Mouse (Mus musculus) left cerebral cortex, postnatal 4 days (tissue): Measurements from ENCODE around the gene Edar. TPM values are rescaled to one million over a fixed set of nuclear protein-coding genes. Genes with fewer than 3 reads are reported as not detected.

Experiments
- DNase-seq: peaks from one replicate; pipeline ENCODE4 v3.0.0-alpha.2; 2022
- intact Hi-C: fragments of 180-260 bp; cut with DNase I; formaldehyde crosslinking; loops from one replicate; pipeline ENCODE4 v1.15.1; 2025
- total RNA-seq, 2 experiments: library from RNA; stranded (reverse); gene quantifications; 2 replicates each; pipeline ENCODE4 v1.2.3; 2021

Edar gene
- total RNA-seq, 2 experiments from 2014 or later: 0.24 to 0.28 TPM

DNA sequence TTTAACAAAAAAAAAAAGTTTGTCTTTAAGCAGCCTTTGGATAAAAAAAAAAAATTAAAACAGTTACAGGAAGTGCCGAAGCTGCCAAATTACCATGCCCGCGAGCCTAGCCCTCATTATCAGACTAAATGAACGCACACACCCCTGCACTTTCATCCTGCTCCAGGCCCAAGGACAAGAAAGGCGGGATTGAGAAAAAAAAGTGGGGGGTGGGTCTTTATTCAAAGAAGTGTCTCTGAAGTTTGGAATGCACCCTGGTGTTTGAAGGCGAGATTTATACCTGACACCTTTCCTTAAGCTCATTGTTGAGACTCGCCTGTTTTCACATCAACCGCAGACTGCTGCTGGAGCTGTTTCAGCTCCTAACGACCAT lies 23.4 kb downstream of the Edar start:
- no peak for DNase-seq
- intact Hi-C loops: no loop called here

DNA sequence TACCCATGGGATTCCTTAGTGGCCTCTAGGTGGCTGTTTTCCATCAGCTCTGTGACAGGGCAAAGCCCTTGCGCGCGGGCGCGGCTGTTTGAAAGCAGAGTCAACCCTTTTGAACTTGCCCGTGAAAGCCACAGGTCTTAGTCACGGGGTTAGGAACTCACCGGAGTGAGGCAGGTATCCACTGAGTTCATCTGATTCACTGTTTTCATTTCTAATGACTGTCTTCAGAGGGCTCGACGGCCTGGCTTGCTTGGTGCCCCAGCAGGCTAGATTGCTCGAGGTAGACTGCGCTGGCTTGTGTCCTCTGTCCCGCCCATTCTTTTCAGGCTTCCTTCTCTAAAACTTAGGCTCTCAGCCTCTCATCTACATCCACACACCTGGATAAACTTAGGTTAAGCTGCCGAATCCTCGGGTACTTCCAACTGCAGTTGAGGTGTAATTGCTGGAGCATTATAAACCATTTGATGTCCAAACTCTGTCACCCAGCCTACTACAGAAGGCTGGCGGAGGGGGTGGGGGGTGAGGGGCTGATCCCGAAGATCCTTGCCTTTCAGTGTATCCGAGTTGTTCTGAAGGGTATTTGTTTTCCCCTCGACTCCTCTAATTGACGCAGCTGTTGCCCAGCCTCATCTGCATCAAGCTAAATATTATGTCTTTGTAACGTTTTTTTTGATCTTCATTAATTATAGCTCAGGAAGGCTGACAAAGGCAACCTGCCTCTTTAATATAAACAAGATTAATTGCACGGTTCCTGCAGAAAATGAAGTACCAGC lies 24.0 kb downstream of the Edar start:
- no peak for DNase-seq
- intact Hi-C loops: no loop called here

DNA sequence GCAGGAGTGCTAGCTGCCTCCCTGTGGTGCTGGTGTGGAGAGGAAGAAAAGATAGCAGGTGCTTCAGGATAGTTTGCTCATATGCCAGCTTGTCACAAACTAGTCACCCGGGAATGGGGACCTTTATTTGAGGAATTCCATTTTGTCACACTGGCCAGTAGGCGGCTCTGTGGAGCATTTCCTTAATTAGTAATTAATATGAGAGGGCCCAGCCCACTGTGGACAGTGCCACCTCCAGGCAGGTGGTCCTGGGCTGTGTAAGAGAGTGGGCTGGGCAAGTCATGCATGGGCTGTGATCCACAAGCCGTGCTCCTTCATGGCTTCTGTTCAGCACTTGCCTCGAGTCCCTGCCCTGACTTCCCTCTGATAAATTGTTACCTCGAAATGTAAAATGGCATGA lies 26.7 kb downstream of the Edar start:
- DNase-seq: no peak
- intact Hi-C loops: no loop called here

DNA sequence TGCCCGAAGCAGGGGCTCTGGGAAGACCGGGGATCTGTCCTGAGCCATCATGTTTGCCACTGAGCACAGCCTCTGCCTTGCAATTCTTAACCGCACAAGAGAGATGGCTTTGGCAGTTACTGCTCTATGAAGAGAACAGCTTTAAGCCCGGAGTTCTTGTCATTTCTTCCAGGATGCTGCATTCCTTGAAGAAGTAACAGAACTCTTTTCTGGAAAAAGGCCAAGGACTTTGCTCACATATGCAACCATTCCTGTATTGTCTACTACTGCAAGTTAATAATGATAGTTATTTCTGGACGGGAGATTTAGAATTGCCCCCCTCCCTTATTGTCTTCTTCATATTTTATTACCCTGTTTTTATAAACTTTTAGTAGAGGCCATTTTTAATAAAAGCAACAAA lies 30.8 kb downstream of the Edar start:
- DNase-seq: no peak
- intact Hi-C loops: no loop called here

DNA sequence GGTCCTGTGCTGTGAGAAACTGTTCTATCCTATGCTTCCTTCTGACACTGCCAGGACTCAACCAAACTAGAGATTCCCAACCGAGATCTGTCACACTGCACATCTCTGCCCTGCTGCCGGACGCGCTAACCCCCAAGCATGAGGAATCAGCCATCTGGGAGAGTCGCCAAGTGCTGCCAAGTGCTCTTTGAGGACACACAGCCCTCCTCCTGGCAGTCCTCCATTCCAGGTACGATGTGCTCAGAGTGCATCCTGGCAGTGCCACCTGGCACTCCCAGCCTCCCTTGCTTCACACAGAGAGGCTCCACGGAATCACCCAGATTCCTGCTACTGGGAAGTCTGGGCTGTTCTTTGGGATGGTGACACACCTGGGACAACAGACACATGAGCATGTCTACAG lies 31.3 kb downstream of the Edar start:
- intact Hi-C loops: no loop called here
- DNase-seq: peak; percentile 74

DNA sequence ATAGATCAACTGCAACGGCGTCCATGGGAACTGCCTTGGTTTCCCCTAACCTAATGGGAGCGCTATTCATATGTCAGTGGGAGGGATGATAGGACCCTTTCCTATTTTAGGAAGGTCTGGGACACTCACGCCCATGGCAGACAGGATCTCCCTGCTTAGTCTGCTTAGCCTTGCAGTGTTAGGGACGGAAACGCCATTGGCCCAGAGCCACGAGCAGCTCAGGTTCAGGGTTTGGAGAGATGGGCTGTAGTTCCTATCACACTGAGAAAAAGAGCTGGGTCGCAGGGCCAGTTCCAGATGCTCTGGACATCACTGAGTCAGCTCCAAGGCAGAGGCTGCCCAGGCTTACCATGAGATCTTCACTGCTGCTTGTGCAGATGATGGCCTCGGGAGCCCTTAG lies 32.5 kb downstream of the Edar start:
- intact Hi-C loops: no loop called here
- no peak for DNase-seq

DNA sequence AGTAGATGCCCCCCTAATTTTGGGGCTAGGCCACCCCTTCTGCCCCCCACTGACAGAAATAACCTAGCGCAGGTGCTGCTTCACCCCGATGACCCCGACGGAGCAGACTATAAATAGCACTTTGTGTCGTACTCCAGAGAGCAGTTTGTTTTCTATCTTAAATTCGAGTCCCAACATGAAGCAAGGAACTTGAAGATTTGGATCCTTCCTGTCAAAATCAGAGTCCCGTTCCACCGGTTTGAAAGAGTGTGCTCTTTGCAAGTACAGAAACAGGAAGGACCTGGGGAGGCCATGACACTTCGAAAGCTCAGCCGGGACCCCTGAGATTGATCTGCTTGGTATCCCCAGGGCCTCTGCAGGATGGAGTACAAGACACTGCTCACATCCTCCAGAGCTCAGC lies 33.8 kb downstream of the Edar start:
- intact Hi-C loops: no loop called here
- no peak for DNase-seq

DNA sequence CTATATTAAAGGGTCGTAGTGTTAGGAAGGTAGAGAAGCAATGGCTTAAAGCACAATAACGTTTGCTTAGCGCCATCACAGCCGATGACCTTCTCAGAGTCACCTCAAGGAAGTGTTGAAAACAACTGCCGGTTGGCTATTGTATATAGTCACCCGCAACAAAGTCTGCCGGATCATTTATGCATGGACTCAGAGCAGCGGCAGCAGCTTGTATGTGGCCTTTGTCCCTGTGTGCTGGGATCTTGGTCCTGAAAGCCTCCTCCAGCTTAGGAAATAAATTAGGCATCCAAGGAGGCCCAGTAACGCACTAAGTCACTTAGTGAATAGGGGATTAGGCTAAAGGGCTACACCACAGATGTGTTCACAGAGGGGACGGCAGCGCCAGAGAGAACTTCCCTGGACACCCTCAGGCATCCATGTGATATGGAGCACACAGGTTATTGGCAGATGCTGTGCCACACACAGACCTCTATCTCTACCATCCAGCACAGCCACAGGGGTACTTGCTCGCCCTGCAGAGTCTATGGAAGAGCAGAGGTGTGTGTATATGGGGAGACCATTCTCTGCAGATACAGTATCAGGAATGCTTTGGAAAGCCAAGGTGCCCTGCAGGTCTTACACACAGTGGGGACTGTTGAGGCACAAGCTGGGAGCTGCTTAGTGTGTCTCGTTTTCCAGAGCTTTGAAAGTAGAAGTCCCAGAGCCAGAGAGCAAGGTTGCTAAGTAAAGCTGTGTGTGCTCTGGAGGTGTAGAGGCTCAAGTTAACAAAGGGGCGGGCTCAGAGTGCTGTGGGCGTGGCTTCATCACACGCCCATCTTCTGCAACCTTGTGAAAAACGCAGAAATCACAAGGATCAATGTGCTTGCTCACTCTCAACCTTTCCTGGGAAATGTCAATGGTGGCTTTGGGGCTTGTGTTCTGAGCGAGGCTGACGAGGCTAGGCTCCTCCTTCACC lies 34.7 kb downstream of the Edar start:
- intact Hi-C loops: no loop called here
- DNase-seq: no peak

DNA sequence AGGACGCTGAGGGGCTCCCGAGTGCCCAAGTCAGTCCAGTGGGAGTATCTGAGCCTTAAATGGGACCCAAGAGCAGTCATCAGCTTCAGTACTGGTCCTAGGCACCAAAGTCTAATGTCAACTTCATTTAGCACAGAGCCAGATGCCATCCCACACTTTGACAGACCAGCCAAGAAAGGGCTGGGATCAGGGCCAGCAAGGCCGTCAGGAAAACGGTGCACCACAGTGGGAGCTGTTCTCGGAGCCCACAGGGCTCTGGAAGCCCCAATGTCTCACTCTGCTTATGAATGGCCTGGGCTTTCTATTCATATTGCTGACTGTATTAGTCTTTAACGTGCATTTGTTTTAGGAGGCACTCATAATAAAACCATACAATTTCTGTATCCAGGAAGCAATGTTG lies 36.2 kb downstream of the Edar start:
- DNase-seq: peak; percentile 86
- intact Hi-C loops: no loop called here

DNA sequence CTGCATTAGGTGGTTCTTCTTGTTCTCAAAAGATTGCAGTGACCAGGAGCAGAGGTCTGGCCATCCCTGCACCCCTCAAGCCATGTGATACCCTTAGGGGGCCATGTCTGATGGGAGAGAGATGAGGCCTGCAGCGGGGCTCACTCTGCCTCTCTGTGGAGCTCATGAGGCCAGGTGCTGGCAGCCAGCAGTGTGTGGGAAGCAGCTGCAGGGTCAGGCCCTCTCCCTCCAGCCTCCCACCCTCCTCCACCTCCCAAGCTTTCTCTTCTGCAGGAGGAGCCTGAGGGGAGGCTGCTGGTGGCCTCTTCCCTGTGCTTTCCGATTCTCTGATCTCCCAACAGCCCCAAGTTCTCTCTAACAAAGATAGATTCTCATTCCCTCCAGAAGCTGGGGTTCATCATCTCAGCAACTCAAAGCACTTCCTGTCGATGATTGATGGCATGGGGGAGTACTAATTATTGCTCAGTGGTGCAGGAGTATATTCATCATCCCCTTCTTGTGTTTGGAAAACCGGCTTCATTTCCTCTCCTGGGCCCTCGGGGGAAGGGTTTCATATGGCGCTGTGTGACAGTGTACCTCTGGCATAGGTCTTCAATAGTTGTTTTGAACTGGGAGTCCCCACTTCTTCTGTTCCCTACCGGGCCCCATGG lies 38.9 kb downstream of the Edar start:
- DNase-seq: no peak
- intact Hi-C loops: no loop called here

DNA sequence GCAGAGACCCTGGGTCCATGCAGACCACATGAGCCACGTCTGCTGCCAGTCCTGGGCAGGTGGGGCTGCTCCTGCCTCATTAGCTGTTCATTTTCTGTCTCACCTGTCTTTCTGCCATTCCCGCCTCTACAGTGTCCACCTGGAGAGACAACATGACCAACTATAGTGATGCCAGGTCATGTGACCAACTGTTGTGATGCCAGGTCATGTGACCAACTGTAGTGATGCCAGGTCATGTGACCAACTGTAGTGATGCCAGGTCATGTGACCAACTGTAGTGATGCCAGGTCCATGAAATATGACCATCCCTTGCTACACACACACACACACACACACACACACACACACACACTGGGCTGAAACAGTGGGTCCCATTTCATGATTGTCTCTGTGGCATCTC lies 41.9 kb downstream of the Edar start:
- no peak for DNase-seq
- intact Hi-C loops: no loop called here

DNA sequence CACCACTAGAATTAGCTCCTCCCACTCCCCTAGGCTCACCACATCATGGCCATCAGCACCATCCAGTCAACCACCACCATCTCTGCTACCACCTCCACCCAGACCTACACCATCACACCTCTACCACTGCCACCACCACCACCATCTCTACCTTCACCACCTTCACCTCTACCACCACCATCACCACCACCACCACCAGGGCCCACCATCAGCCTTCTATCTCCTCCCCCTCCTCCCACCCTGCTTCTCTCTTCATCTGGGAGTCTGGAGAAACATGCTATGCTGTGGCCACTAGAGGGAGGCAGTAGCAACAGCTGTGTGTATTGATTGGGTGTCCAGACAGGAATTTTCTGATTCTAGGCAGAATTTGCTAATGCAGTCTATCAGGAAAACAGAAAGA lies 47.9 kb downstream of the Edar start:
- intact Hi-C loops: no loop called here
- DNase-seq: peak; percentile 43

DNA sequence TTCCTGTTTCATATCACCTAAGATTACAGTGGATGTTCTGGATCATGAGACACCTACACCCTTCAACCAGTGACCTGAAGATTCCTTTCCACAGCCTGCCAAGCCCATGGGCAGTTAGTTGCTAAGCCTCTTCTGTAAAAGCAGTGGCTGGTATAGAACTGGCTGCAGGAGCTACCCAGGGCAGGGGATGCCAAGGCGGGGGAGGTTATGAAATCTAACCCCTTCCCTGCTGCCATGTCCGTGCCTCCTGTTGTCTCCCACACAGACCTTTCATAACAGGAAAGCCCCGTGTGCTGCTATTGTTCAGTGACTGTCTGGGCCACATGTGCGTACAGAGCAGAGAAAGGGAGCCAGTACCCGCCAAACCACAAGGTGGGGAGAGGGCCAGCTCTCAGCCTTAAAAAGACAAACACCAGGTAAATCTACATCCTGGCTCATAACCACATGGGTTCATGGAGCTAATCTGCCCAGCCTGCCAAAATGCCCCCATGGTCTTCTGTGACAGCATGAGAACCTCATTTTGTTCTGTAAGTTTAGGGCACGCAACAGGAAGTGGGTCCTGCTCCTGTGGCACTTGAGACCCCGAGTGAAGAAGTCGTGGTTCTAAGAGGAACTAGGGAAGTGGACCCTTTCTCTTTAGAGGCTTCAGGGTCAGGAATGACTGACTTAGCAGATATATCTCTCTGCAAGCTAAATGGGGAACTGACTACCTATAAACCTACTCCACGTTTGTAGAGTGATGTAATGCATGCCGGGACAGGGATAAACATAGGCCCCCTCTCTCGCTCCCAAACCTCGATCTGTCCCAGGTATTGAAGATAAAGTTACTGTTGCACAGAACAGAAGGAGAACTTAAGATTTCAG lies 50.4 kb downstream of the Edar start:
- DNase-seq: no peak
- intact Hi-C loops: no loop called here

DNA sequence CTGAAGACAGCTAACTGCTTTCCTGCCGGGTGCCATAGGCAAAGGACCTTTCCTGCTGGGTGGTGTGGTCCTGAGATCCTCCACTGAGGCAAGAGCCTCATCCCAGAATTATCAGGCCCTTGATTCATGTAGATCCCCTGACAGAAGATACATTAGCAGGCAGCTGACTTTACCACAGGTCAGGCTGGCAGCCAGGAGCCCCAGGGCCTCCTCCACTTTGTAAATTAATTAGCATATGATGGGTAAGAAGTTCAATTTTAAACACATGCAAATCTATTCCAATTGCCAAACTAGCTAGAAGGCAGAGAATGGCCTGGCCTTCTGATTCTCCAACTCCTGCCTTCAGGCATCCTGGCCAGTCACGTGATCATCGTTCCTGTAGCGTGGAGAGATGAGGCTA lies 56.2 kb downstream of the Edar start:
- intact Hi-C loops: no loop called here
- peak; percentile 49 for DNase-seq

DNA sequence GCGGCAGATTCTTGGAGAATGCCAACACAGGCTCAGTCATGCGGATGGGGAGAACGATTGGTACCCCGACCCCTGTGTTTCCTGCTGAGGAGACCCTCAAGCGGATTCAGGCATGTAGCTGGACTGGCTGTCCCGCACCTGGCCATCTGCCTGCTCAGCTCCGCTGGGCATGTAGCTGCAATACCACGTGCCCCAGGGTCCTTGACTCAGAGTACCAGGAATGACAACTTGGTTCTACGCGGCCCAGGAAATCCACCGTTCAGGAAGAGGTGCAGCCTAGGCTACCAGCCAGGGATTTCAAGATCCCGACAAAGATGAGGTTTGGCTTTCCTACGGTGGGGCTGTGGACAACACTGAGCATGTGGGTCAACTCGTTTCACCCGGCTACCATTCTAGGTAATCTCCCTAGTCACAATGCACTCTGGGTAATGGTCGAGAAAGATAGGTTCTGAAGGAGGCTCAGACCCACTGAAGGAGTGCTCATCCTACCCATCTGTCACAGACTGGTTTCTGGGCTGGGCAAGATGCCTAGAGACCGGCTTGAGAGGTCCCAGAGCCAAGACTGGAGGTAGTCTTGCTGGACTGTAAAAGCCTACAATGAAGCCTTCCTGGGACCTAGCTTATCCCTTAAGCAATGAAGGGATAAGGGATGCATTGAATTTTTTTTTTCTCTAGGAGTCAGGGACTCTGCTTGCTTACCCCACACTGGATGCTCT lies 56.8 kb downstream of the Edar start:
- intact Hi-C loops: no loop called here

DNA sequence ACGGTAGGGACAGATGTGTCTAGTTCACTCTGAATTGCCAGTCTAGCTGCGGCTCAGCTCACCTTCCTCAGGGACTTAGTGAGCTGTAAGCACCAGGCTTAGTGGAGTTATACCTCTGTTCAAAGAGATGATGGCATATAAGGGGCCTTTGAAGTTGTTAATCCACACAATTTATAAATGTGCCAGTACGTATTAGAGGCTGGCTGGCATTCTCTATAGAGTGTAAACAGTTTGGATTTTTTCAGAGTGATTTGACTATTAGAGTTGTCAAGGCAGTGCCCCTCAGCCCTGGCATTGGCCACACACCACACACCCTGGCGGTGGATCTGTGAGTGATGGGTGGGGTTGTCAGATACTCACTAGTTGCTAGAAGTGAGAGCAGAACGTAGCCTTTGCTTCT lies 58.9 kb downstream of the Edar start:
- intact Hi-C loops: no loop called here
- DNase-seq: no peak

More for the DNA sequence above, 56.8 kb downstream of the Edar start:
- peak; percentile 83 for DNase-seq

DNA sequence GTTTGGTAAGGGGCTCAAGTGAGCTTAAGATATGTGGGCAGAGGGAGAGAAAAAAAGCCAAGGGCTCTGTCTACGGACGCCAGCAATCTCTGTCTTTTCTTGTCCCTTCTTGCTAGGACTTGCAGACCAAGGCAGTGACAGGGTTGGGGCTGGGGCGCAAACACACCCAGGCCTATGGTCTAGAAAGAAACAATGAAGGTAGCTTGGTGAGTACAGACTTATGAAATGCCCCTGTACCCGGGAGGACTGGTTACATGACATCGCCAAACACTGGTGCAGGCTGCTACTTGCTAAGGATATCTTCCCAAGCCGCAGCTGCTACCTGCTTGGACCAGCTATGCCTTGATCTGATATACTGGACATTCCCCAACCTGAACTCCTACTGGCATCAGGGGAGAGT lies 60.9 kb downstream of the Edar start:
- no peak for DNase-seq

DNA sequence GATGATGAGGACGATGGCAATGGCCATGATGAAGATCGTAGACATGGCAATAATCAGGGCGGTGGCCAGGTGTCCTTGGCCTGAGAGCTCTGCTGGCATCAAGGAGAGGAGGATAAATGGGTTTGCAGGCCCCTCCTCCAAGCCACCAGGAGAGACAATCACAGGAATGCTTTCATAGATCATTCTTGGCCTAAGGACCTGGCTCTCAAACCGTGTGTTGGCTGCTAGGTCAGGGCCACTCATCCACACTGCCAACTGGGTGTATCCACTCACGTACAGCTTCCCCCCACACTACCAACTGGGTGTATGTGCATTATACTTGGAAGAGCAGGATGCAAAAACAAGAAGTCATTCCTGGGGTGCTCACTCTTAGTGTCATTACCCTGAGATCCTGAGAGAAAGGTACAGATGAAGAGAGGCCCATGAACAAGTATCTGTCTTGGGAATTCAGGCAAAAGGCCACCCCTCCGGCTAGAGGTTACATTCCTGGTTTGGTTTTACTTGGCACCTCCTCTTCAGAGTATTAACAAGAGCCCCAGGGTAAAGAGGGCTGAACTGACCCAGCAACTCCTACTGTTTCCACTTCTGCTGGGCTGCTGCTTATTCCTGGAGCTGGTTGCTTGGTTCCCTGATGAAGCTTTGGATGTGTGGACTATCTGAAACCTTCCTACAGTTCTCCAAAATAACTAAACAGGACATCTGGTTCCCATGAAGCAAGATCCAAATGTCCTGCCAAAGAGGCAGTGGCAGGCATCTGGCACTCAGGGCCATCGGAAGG lies 64.8 kb downstream of the Edar start:
- no peak for DNase-seq
- intact Hi-C loops: no loop called here

More for the DNA sequence above, 60.9 kb downstream of the Edar start:
- intact Hi-C loops: no loop called here

DNA sequence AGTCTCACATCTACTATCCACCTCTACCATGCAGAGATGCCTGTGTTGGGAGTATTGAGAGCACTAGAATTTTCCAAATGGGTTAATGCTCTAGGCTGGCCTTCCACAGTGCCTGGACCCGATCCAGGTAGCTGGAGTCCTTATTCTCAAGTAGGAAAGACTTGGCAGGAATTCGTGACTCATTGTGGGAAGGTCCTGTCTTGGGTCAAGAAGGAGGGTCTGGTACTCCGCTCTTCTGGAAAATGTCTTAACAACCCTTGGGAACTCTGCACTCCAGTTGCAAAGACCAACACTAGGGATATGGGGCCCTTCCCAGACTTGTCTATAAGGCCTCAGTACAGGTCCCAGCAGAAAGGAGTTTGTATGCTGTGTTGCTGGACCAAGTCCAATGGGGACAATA lies 66.6 kb downstream of the Edar start:
- intact Hi-C loops: no loop called here
- DNase-seq: no peak
